Mouse (Mus musculus): ENCODE results near the gene Ctnna3. TPM values are rescaled to one million over a fixed set of nuclear protein-coding genes. Genes with fewer than 3 reads are reported as not detected.

Gene Ctnna3
- total and polyA plus RNA-seq, 3 experiments: not detected

- Histone ChIP-seq H3K27ac (ENCODE audit: control insufficient read depth, low read depth, low read length) (no peak overlapping the region), H3K9ac (ENCODE audit: control insufficient read depth, low read depth, low read length, poor library complexity, severe bottlenecking) (no peak overlapping the region), H3K9me3 (replicated peaks; ENCODE audit: insufficient read depth, low read length) (no peaks in the 10 kb centered on the region), H3K4me1 (ENCODE audit: control insufficient read depth in 1 of 2, insufficient read depth in 2 of 2, low read length in 2 of 2) (no peaks in the 10 kb centered on the region), H3K36me3 (ENCODE audit: control insufficient read depth in 1 of 2, insufficient read depth in 2 of 2, low read length in 2 of 2) (no peaks in the 10 kb centered on the region), H3K4me3 (ENCODE audit: control insufficient read depth in 1 of 2, insufficient read depth in 1 of 2, low read depth in 2 of 2, low read length in 2 of 2) (no peak overlapping the region), H3K79me2 (ENCODE audit: control insufficient read depth, insufficient read depth, low read length, poor library complexity) (no peaks in the 10 kb centered on the region), H3K27me3 (ENCODE audit: control insufficient read depth in 1 of 2, insufficient read depth in 2 of 2, low read length in 2 of 2) (no peaks in the 10 kb centered on the region)
- no peak for DNase-seq (ENCODE audit: low read depth, low spot score)
- TF ChIP-seq TAL1 (IDR thresholded peaks at IDR 0.05; ENCODE audit: low read length) (no peak), CHD1 (IDR thresholded peaks at IDR 0.05; ENCODE audit: low read depth, low read length) (no peak), MEF2A (IDR thresholded peaks at IDR 0.05; ENCODE audit: extremely low read depth, insufficient replicate concordance, low read depth, low read length, poor library complexity, severe bottlenecking) (no peak), E2F4 (IDR thresholded peaks at IDR 0.05; ENCODE audit: borderline replicate concordance, low read depth, low read length) (no peak), POLR2AphosphoS5 (IDR thresholded peaks at IDR 0.05; ENCODE audit: borderline replicate concordance, low read depth, low read length) (no peak), ETS1 (IDR thresholded peaks at IDR 0.05; ENCODE audit: low read depth, low read length) (no peak), JUND (IDR thresholded peaks at IDR 0.05; ENCODE audit: low read depth, low read length) (no peak), ZMIZ1 (IDR thresholded peaks at IDR 0.05; ENCODE audit: low read depth, low read length) (no peak), CHD2 (IDR thresholded peaks at IDR 0.05; ENCODE audit: low read length) (no peak), CTCF (IDR thresholded peaks at IDR 0.05 in 2 of 3, conservative IDR thresholded peaks at IDR 0.05 in 1 of 3; ENCODE audit: control insufficient read depth in 1 of 3, insufficient read depth in 1 of 3, low read depth in 2 of 3, low read length in 3 of 3, poor library complexity in 1 of 3, severe bottlenecking in 1 of 3) (no peak), HCFC1 (IDR thresholded peaks at IDR 0.05; ENCODE audit: low read depth, low read length) (no peak), MAFK (IDR thresholded peaks at IDR 0.05; ENCODE audit: borderline replicate concordance, low read depth, low read length) (no peak), TBP (IDR thresholded peaks at IDR 0.05; ENCODE audit: low read depth, low read length) (no peak)
These were observed 341.8 kb downstream of the Ctnna3 start for GRCm38 (mm10) chr10:63771656-63772055.

DNA sequence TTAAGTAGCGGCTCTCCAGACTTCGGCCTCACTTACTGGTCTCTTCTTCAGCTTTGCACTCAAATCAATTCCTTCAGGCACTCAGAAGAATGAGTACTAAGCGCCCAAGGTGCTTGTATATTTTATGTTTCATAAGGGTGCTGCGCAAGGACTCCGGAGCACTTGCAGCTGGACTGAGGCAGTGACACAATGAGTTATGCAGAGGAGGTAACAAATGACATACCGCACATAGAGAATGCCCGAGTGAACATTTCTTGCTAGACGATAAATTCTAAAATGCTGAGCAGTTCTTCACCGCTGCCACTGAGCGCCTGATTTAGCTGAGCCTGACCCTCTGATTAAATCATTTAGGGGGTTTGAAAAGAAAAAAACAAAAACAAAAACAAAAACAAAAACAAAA lies 342.2 kb downstream of the Ctnna3 start:
- DNase-seq (ENCODE audit: low read depth, low spot score): no peak
- H3K27ac ChIP-seq (ENCODE audit: control insufficient read depth, low read depth, low read length): no peak overlapping the region
- H3K9me3 ChIP-seq (replicated peaks; ENCODE audit: insufficient read depth, low read length): no peaks in the 10 kb centered on the region
- TF ChIP-seq ZKSCAN1 (IDR thresholded peaks at IDR 0.05; ENCODE audit: low read depth, low read length): no peak
- TF ChIP-seq MEF2A (IDR thresholded peaks at IDR 0.05; ENCODE audit: extremely low read depth, insufficient replicate concordance, low read depth, low read length, poor library complexity, severe bottlenecking): no peak
- no peak for TF ChIP-seq E2F4 (IDR thresholded peaks at IDR 0.05; ENCODE audit: borderline replicate concordance, low read depth, low read length)
- TF ChIP-seq POLR2AphosphoS2 (IDR thresholded peaks at IDR 0.05; ENCODE audit: low read length): no peak
- no peak for TF ChIP-seq EP300 (IDR thresholded peaks at IDR 0.05; ENCODE audit: low read depth in 1 of 2, low read length in 2 of 2)
- TF ChIP-seq HCFC1 (IDR thresholded peaks at IDR 0.05; ENCODE audit: low read depth, low read length): no peak
- TF ChIP-seq POLR2AphosphoS5 (IDR thresholded peaks at IDR 0.05; ENCODE audit: borderline replicate concordance, low read depth, low read length): no peak
- no peak for TF ChIP-seq KAT2A (conservative IDR thresholded peaks at IDR 0.05; ENCODE audit: low read depth, low read length)
- TF ChIP-seq RCOR1 (IDR thresholded peaks at IDR 0.05; ENCODE audit: low read depth, low read length): no peak
- no peak for TF ChIP-seq TBP (IDR thresholded peaks at IDR 0.05; ENCODE audit: low read depth, low read length)
- no peak for TF ChIP-seq MAFK (IDR thresholded peaks at IDR 0.05; ENCODE audit: borderline replicate concordance, low read depth, low read length)
- no peak for TF ChIP-seq SIN3A (IDR thresholded peaks at IDR 0.05; ENCODE audit: low read length)
- no peak for TF ChIP-seq SMC3 (IDR thresholded peaks at IDR 0.05; ENCODE audit: low read depth, low read length)
- TF ChIP-seq CTCF (IDR thresholded peaks at IDR 0.05 in 2 of 3, conservative IDR thresholded peaks at IDR 0.05 in 1 of 3; ENCODE audit: control insufficient read depth in 1 of 3, insufficient read depth in 1 of 3, low read depth in 2 of 3, low read length in 3 of 3, poor library complexity in 1 of 3, severe bottlenecking in 1 of 3): no peak
- TF ChIP-seq USF1 (IDR thresholded peaks at IDR 0.05; ENCODE audit: low read depth, low read length): no peak
- TF ChIP-seq TCF12 (IDR thresholded peaks at IDR 0.05; ENCODE audit: low read depth, low read length): no peak
- no peak for TF ChIP-seq GABPA (IDR thresholded peaks at IDR 0.05; ENCODE audit: low read depth, low read length)
- TF ChIP-seq BHLHE40 (IDR thresholded peaks at IDR 0.05; ENCODE audit: borderline replicate concordance, low read depth, low read length): no peak
- no peak for TF ChIP-seq TAL1 (IDR thresholded peaks at IDR 0.05; ENCODE audit: low read length)
- H3K4me1 ChIP-seq (ENCODE audit: control insufficient read depth in 1 of 2, insufficient read depth in 2 of 2, low read length in 2 of 2): no peaks in the 10 kb centered on the region
- H3K27me3 ChIP-seq (ENCODE audit: control insufficient read depth in 1 of 2, insufficient read depth in 2 of 2, low read length in 2 of 2): no peaks in the 10 kb centered on the region
- no peak overlapping the region for H3K9ac ChIP-seq (ENCODE audit: control insufficient read depth, low read depth, low read length, poor library complexity, severe bottlenecking)
- no peak overlapping the region for H3K4me3 ChIP-seq (ENCODE audit: control insufficient read depth in 1 of 2, insufficient read depth in 1 of 2, low read depth in 2 of 2, low read length in 2 of 2)
- no peaks in the 10 kb centered on the region for H3K79me2 ChIP-seq (ENCODE audit: control insufficient read depth, insufficient read depth, low read length, poor library complexity)
- H3K36me3 ChIP-seq (ENCODE audit: control insufficient read depth in 1 of 2, insufficient read depth in 2 of 2, low read length in 2 of 2): no peaks in the 10 kb centered on the region
